Mouse (Mus musculus): ENCODE results near the gene Polr2h. TPM values are rescaled to one million over a fixed set of nuclear protein-coding genes. Genes with fewer than 3 reads are reported as not detected.

Gene Polr2h
- polyA plus RNA-seq, 1 experiment = 60.5 TPM

GRCm38 (mm10) chr16:20714307-20715080 lies 3.0 kb upstream of the Polr2h start:
- H3K27me3 ChIP-seq (ENCODE audit: control insufficient read depth, insufficient read depth, insufficient read length) = no peaks in the 10 kb centered on the region
- H3K36me3 ChIP-seq (ENCODE audit: control insufficient read depth, insufficient read depth) = peaks cover 2% of the 10 kb centered on the region
- peak overlapping the region; percentile 61 for H3K4me3 ChIP-seq
- H3K79me2 ChIP-seq (ENCODE audit: control insufficient read depth, insufficient read depth) = peaks cover 2% of the 10 kb centered on the region
- TF ChIP-seq CEBPB (IDR thresholded peaks at IDR 0.05; ENCODE audit: insufficient read depth, poor library complexity, severe bottlenecking) (no peak), MAX (IDR thresholded peaks at IDR 0.05; ENCODE audit: low read depth) (no peak), POLR2AphosphoS2 (IDR thresholded peaks at IDR 0.05; ENCODE audit: insufficient read length, low read depth) (no peak), E2F4 (IDR thresholded peaks at IDR 0.05; ENCODE audit: insufficient read depth) (no peak), MYOD1 (IDR thresholded peaks at IDR 0.05; ENCODE audit: control insufficient read depth in 1 of 3, insufficient read length in 2 of 3, low read depth in 2 of 3) (no peak), POLR2A (IDR thresholded peaks at IDR 0.05; ENCODE audit: insufficient read length, low read depth) (no peak), USF1 (IDR thresholded peaks at IDR 0.05; ENCODE audit: low read depth) (no peak), MYOG (IDR thresholded peaks at IDR 0.05; ENCODE audit: control insufficient read depth in 1 of 3, insufficient read depth in 1 of 3, insufficient read length in 2 of 3, low read depth in 2 of 3) (no peak), REST (IDR thresholded peaks at IDR 0.05; ENCODE audit: insufficient read depth, insufficient read length) (no peak), TCF12 (IDR thresholded peaks at IDR 0.05; ENCODE audit: insufficient read depth, poor library complexity, severe bottlenecking) (no peak), SRF (IDR thresholded peaks at IDR 0.05; ENCODE audit: control insufficient read depth, insufficient read length, low read depth) (no peak), TCF3 (IDR thresholded peaks at IDR 0.05; ENCODE audit: insufficient read length, low read depth) (no peak)
- peak overlapping the region; percentile 98 for H3K4me2 ChIP-seq (ENCODE audit: low read depth)
- no peak overlapping the region for H3ac ChIP-seq (ENCODE audit: control insufficient read depth, insufficient read length)

- peak overlapping the region; percentile 3 for H3ac ChIP-seq (ENCODE audit: control insufficient read depth, insufficient read length)
- H3K79me2 ChIP-seq (ENCODE audit: control insufficient read depth, insufficient read depth) = peaks cover 3% of the 10 kb centered on the region
- peaks cover 9% of the 10 kb centered on the region for H3K36me3 ChIP-seq (ENCODE audit: control insufficient read depth, insufficient read depth)
- H3K4me2 ChIP-seq (ENCODE audit: low read depth) = peak overlapping the region; percentile 98
- H3K27me3 ChIP-seq (ENCODE audit: control insufficient read depth, insufficient read depth, insufficient read length) = no peaks in the 10 kb centered on the region
- peak overlapping the region; percentile 61 for H3K4me3 ChIP-seq
- no peak for TF ChIP-seq TCF12 (IDR thresholded peaks at IDR 0.05; ENCODE audit: insufficient read depth, poor library complexity, severe bottlenecking)
- no peak for TF ChIP-seq MYOG (IDR thresholded peaks at IDR 0.05; ENCODE audit: control insufficient read depth in 1 of 3, insufficient read depth in 1 of 3, insufficient read length in 2 of 3, low read depth in 2 of 3)
- TF ChIP-seq SRF (IDR thresholded peaks at IDR 0.05; ENCODE audit: control insufficient read depth, insufficient read length, low read depth) = no peak
- TF ChIP-seq POLR2AphosphoS2 (IDR thresholded peaks at IDR 0.05; ENCODE audit: insufficient read length, low read depth) = no peak
- no peak for TF ChIP-seq MAX (IDR thresholded peaks at IDR 0.05; ENCODE audit: low read depth)
- TF ChIP-seq E2F4 (IDR thresholded peaks at IDR 0.05; ENCODE audit: insufficient read depth) = no peak
- no peak for TF ChIP-seq USF1 (IDR thresholded peaks at IDR 0.05; ENCODE audit: low read depth)
- TF ChIP-seq CEBPB (IDR thresholded peaks at IDR 0.05; ENCODE audit: insufficient read depth, poor library complexity, severe bottlenecking) = no peak
- TF ChIP-seq POLR2A (IDR thresholded peaks at IDR 0.05; ENCODE audit: insufficient read length, low read depth) = no peak
- no peak for TF ChIP-seq MYOD1 (IDR thresholded peaks at IDR 0.05; ENCODE audit: control insufficient read depth in 1 of 3, insufficient read length in 2 of 3, low read depth in 2 of 3)
- no peak for TF ChIP-seq REST (IDR thresholded peaks at IDR 0.05; ENCODE audit: insufficient read depth, insufficient read length)
- TF ChIP-seq TCF3 (IDR thresholded peaks at IDR 0.05; ENCODE audit: insufficient read length, low read depth) = no peak
These were observed 2.3 kb upstream of the Polr2h start for GRCm38 (mm10) chr16:20715161-20715560.

GRCm38 (mm10) chr16:20715566-20715965 lies 1.9 kb upstream of the Polr2h start:
- peak overlapping the region; percentile 3 for H3ac ChIP-seq (ENCODE audit: control insufficient read depth, insufficient read length)
- H3K4me3 ChIP-seq = peak overlapping the region; percentile 61
- H3K4me2 ChIP-seq (ENCODE audit: low read depth) = peak overlapping the region; percentile 98
- H3K27me3 ChIP-seq (ENCODE audit: control insufficient read depth, insufficient read depth, insufficient read length) = no peaks in the 10 kb centered on the region
- H3K79me2 ChIP-seq (ENCODE audit: control insufficient read depth, insufficient read depth) = peaks cover 3% of the 10 kb centered on the region
- TF ChIP-seq POLR2A (IDR thresholded peaks at IDR 0.05; ENCODE audit: insufficient read length, low read depth) = no peak
- TF ChIP-seq SRF (IDR thresholded peaks at IDR 0.05; ENCODE audit: control insufficient read depth, insufficient read length, low read depth) = no peak
- no peak for TF ChIP-seq CEBPB (IDR thresholded peaks at IDR 0.05; ENCODE audit: insufficient read depth, poor library complexity, severe bottlenecking)
- no peak for TF ChIP-seq MYOD1 (IDR thresholded peaks at IDR 0.05; ENCODE audit: control insufficient read depth in 1 of 3, insufficient read length in 2 of 3, low read depth in 2 of 3)
- no peak for TF ChIP-seq TCF3 (IDR thresholded peaks at IDR 0.05; ENCODE audit: insufficient read length, low read depth)
- TF ChIP-seq E2F4 (IDR thresholded peaks at IDR 0.05; ENCODE audit: insufficient read depth) = no peak
- no peak for TF ChIP-seq USF1 (IDR thresholded peaks at IDR 0.05; ENCODE audit: low read depth)
- TF ChIP-seq REST (IDR thresholded peaks at IDR 0.05; ENCODE audit: insufficient read depth, insufficient read length) = no peak
- peaks cover 12% of the 10 kb centered on the region for H3K36me3 ChIP-seq (ENCODE audit: control insufficient read depth, insufficient read depth)

- peak overlapping the region; percentile 3 for H3ac ChIP-seq (ENCODE audit: control insufficient read depth, insufficient read length)
- H3K4me3 ChIP-seq = peak overlapping the region; percentile 61
- H3K36me3 ChIP-seq (ENCODE audit: control insufficient read depth, insufficient read depth) = peaks cover 12% of the 10 kb centered on the region
- peak overlapping the region; percentile 98 for H3K4me2 ChIP-seq (ENCODE audit: low read depth)
- peaks cover 3% of the 10 kb centered on the region for H3K79me2 ChIP-seq (ENCODE audit: control insufficient read depth, insufficient read depth)
- H3K27me3 ChIP-seq (ENCODE audit: control insufficient read depth, insufficient read depth, insufficient read length) = no peaks in the 10 kb centered on the region
- TF ChIP-seq POLR2A (IDR thresholded peaks at IDR 0.05; ENCODE audit: insufficient read length, low read depth) = peak; percentile 87
- TF ChIP-seq MYOG (IDR thresholded peaks at IDR 0.05; ENCODE audit: control insufficient read depth in 1 of 3, insufficient read depth in 1 of 3, insufficient read length in 2 of 3, low read depth in 2 of 3) = peak in 1 of 3 experiments; percentile 7
- peak; percentile 72 for TF ChIP-seq POLR2AphosphoS2 (IDR thresholded peaks at IDR 0.05; ENCODE audit: insufficient read length, low read depth)
- no peak for TF ChIP-seq REST (IDR thresholded peaks at IDR 0.05; ENCODE audit: insufficient read depth, insufficient read length)
- TF ChIP-seq E2F4 (IDR thresholded peaks at IDR 0.05; ENCODE audit: insufficient read depth) = no peak
These were observed 1.3 kb upstream of the Polr2h start for GRCm38 (mm10) chr16:20715976-20716840.

Data from myocyte (in vitro differentiated cells).